Mouse (Mus musculus) forebrain, embryonic 11.5 days (tissue): ENCODE data around the gene Cript. TPM values are rescaled to one million over a fixed set of nuclear protein-coding genes. Genes with fewer than 3 reads are reported as not detected.
A peak's percentile ranks its signal among the peaks of the same experiment; 100 is the strongest.

ENCODE experiments used
- ATAC-seq: fragments of 200-750 bp; cut with Nextera tagmentation; replicated peaks from 2 replicates; pipeline ENCODE4 v1.8.0; 2017; ENCODE audit warnings: moderate TSS enrichment; ENCODE audit not compliant: low FRiP score
- DNase-seq: peaks from one replicate; pipeline ENCODE4 v3.0.0-alpha.2; 2017; ENCODE audit warnings: low spot score
- H3K27ac ChIP-seq: fragments of 300-500 bp; sonication (generic); 2 replicates; pipeline ENCODE4 v1.5.1; 2014; ENCODE audit warnings: low read depth, low read length
- H3K27me3 ChIP-seq: fragments of 300-500 bp; sonication (generic); 2 replicates; pipeline ENCODE4 v1.6.1; 2014; ENCODE audit warnings: mild to moderate bottlenecking, low read length, mixed read lengths; ENCODE audit not compliant: control insufficient read depth, insufficient read depth
- H3K36me3 ChIP-seq: fragments of 300-500 bp; sonication (generic); 2 replicates; pipeline ENCODE4 v1.6.1; 2014; ENCODE audit warnings: mild to moderate bottlenecking, low read length, moderate library complexity, mixed read lengths; ENCODE audit not compliant: control insufficient read depth, insufficient read depth
- H3K4me1 ChIP-seq: fragments of 300-500 bp; sonication (generic); replicated peaks from 2 replicates; pipeline ENCODE4 v1.6.1; 2014; ENCODE audit warnings: low read length, mixed read lengths; ENCODE audit not compliant: control insufficient read depth, insufficient read depth
- H3K4me2 ChIP-seq: fragments of 300-500 bp; sonication (generic); 2 replicates; pipeline ENCODE4 v1.6.1; 2014; ENCODE audit warnings: low read depth, mild to moderate bottlenecking, low read length, moderate library complexity, mixed read lengths; ENCODE audit not compliant: severe bottlenecking
- H3K4me3 ChIP-seq: fragments of 300-500 bp; sonication (generic); 2 replicates; pipeline ENCODE4 v1.5.1; 2014; ENCODE audit warnings: low read depth, low read length
- H3K9ac ChIP-seq: fragments of 300-500 bp; sonication (generic); 2 replicates; pipeline ENCODE4 v1.6.1; 2014; ENCODE audit warnings: low read length
- H3K9me3 ChIP-seq: fragments of 300-500 bp; sonication (generic); 2 replicates; pipeline ENCODE4 v1.6.1; 2016; ENCODE audit warnings: low read length, mixed read lengths; ENCODE audit not compliant: control insufficient read depth
- WGBS: fragments of 180-500 bp; shearing (Covaris S2); extraction: QIAGEN DNeasy Blood & Tissue Kit; methylation state at CpG from one replicate; pipeline ENCODE4 v1.1.7; 2014; 5-methylcytosine and 5-hydroxymethylcytosine counted together
- polyA plus RNA-seq: library from polyadenylated mRNA; unstranded; fragments of >200 nt; fragmentation: Nextera tagmentation; extraction: Ambion mirVana; gene quantifications from 2 replicates; pipeline ENCODE4 v1.2.1, GENCODE M21; 2014

The Cript gene
- polyA plus RNA-seq, 1 experiment from 2014 or later = 169 TPM

DNA sequence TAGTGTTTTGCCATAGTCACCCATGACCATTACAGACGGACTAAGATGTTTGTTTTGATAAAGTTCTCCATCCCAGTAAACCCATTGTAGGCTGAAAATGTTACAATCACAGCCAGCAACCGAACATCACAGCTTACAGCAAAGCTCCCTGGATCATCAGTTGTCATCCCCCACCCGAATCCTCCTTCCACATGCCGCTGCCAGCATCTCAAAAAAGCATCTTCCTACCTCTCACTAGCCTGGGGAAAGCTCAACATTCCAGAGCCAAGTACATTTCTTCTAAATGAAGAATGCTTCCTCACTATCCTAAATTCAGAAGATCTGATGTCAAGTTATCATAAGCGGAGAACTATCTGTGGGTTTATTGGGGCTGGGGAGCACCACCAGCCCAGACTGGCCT lies 13.1 kb downstream of the Cript start:
- 86% methylated on average over 5 of the region's 5 CpGs for WGBS
- no peak for DNase-seq
- Histone ChIP-seq H3K4me1 (no peaks in the 10 kb centered on the region), H3K9ac (no peak overlapping the region), H3K27ac (no peak overlapping the region), H3K36me3 (no peaks in the 10 kb centered on the region), H3K4me2 (no peak overlapping the region), H3K4me3 (no peak overlapping the region), H3K27me3 (no peaks in the 10 kb centered on the region), H3K9me3 (no peaks in the 10 kb centered on the region)
- ATAC-seq = no peak

DNA sequence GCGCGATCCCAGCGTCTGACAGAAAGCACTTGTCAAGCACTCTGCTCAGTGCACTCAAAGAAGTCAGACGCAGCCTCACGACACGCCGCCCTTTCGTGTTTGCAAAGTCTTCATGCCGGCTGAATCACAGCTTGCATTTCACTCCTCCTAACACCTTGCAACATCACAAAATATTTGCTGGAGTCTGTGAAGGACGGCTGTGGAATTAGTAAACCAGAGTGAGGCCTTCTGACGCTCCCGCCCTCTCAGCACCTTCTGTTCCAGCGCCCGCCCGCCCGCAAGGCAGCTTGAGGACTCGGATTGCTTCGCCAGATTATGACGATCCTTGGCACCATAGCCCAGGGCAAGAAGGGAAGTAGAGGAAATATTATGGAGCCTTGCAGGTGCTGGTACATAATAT lies 16.4 kb downstream of the Cript start:
- ATAC-seq = no peak
- no peak overlapping the region for H3K9ac ChIP-seq
- 80% methylated on average over 19 of the region's 19 CpGs for WGBS
- H3K4me2 ChIP-seq = no peak overlapping the region
- no peaks in the 10 kb centered on the region for H3K4me1 ChIP-seq
- H3K9me3 ChIP-seq = no peaks in the 10 kb centered on the region
- H3K4me3 ChIP-seq = no peak overlapping the region
- DNase-seq = no peak
- no peak overlapping the region for H3K27ac ChIP-seq
- H3K36me3 ChIP-seq = no peaks in the 10 kb centered on the region
- H3K27me3 ChIP-seq = no peaks in the 10 kb centered on the region

- Histone ChIP-seq H3K27ac (no peak overlapping the region), H3K9ac (no peak overlapping the region), H3K27me3 (no peaks in the 10 kb centered on the region), H3K9me3 (no peaks in the 10 kb centered on the region), H3K36me3 (no peaks in the 10 kb centered on the region), H3K4me1 (no peaks in the 10 kb centered on the region), H3K4me3 (no peak overlapping the region), H3K4me2 (no peak overlapping the region)
- peak; percentile 94 for DNase-seq
- ATAC-seq = peak; percentile 71
- WGBS = 3% methylated on average over 15 of the region's 15 CpGs
Measured at GRCm38 (mm10) chr17:87044364-87044763, 19.0 kb downstream of the Cript start.

- H3K4me2 ChIP-seq = no peak overlapping the region
- H3K4me3 ChIP-seq = no peak overlapping the region
- no peaks in the 10 kb centered on the region for H3K4me1 ChIP-seq
- H3K9ac ChIP-seq = no peak overlapping the region
- no peaks in the 10 kb centered on the region for H3K36me3 ChIP-seq
- WGBS = 80% methylated on average over 8 of the region's 8 CpGs
- H3K27me3 ChIP-seq = no peaks in the 10 kb centered on the region
- no peak for DNase-seq
- no peak overlapping the region for H3K27ac ChIP-seq
- peak; percentile 39; the same call in 1 of the 2 replicates for ATAC-seq
- no peaks in the 10 kb centered on the region for H3K9me3 ChIP-seq
Measured at GRCm38 (mm10) chr17:87044796-87045195, 19.4 kb downstream of the Cript start.

DNA sequence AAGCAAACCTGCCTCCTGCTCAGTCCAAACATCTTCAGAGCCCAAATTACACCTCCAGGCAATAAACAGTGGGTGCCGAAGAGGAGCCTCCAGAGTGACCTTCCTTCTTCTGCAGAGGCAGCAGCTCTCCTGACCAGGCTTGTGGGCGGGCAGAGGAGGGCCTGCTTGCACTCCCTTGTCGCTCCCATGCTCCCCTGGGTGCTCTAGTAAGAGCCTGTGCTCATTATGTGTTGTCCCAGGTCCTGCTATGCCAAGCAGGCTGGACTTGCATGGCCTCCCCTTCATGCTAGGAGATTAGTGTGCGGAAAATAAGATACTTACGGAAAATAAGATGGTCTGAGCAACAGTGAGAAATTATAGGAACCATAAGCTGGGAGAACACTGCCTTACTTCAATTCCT lies 24.3 kb downstream of the Cript start:
- ATAC-seq = no peak
- WGBS = 58% methylated on average over 5 of the region's 5 CpGs

DNA sequence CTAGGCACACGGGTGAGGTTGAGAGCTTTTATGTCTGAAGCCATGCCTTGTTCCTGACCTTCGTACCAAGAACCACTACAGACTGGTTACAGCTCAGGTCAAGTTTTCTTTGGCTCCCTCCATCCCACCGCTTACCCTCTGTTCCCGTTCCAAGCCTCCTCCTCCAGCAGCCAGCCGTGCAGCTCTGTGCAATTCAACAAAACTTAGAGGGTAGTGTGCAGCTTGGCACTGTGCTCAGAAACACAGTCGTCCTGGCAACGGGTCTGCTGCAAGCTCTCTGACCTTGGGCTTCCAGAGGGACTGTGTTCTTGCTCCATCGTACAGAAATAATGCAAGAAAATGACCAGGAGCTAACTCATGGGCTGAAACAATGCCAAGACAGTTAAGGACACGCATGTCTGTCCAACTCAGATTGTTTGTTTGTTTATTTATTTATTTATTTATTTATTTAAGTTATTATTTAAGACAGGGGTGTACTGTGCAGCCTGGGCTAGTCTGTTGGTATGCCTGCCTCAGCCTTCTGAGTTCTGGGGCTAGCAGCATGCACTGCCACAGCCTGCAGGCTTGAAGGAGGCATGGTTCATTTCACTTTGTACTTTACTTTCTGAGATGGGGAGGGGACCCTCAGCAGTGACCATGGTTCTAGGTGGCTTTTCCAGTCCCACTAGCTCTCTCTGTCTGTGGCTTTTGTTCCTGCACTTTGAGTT lies 25.3 kb downstream of the Cript start:
- H3K4me3 ChIP-seq = no peak overlapping the region
- no peak overlapping the region for H3K9ac ChIP-seq
- H3K4me1 ChIP-seq = no peaks in the 10 kb centered on the region
- H3K9me3 ChIP-seq = no peaks in the 10 kb centered on the region
- no peaks in the 10 kb centered on the region for H3K36me3 ChIP-seq
- no peak overlapping the region for H3K27ac ChIP-seq
- H3K27me3 ChIP-seq = no peaks in the 10 kb centered on the region
- peak; percentile 50 for DNase-seq
- H3K4me2 ChIP-seq = no peak overlapping the region
- 0 out of 2 replicates have a peak, but pooled peaks have one; percentile 27 for ATAC-seq
- WGBS = 62% methylated on average over 9 of the region's 9 CpGs

More for the DNA sequence above, 24.3 kb downstream of the Cript start:
- no peaks in the 10 kb centered on the region for H3K4me1 ChIP-seq
- no peaks in the 10 kb centered on the region for H3K27me3 ChIP-seq
- H3K4me3 ChIP-seq = no peak overlapping the region
- no peak overlapping the region for H3K4me2 ChIP-seq
- no peak overlapping the region for H3K27ac ChIP-seq
- no peak for DNase-seq
- H3K9me3 ChIP-seq = no peaks in the 10 kb centered on the region
- H3K9ac ChIP-seq = no peak overlapping the region
- no peaks in the 10 kb centered on the region for H3K36me3 ChIP-seq

- WGBS = 81% methylated on average over 1 of the region's 1 CpGs
- ATAC-seq = no peak
- Histone ChIP-seq H3K36me3 (no peaks in the 10 kb centered on the region), H3K4me1 (no peaks in the 10 kb centered on the region), H3K27ac (no peak overlapping the region), H3K27me3 (no peaks in the 10 kb centered on the region), H3K4me3 (no peak overlapping the region), H3K9me3 (no peaks in the 10 kb centered on the region), H3K4me2 (no peak overlapping the region), H3K9ac (no peak overlapping the region)
- DNase-seq = no peak
Measured at GRCm38 (mm10) chr17:87051652-87052051, 26.3 kb downstream of the Cript start.

DNA sequence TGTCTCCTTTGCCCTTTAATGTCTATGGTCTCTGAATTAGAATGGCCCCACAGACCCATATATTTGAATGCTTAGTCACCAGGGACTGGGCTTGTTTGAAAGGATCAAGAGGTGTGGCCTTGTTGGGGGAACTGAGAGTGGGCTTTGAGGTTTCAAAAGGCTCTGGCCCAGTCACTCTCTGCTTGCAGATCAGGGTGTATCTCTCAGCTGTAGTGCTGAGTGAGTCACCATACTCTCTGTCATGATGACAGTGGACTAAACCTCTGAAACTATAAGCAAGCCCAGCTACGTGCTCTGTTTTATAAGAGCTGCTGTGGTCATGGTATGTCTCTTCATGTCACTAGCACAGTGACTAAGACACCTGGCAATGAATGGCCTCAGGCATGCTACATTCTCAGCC lies 27.1 kb downstream of the Cript start:
- ATAC-seq (no peak), DNase-seq (no peak)
- H3K9me3 ChIP-seq = no peaks in the 10 kb centered on the region
- no peak overlapping the region for H3K4me3 ChIP-seq
- H3K9ac ChIP-seq = no peak overlapping the region
- 90% methylated on average over 1 of the region's 1 CpGs for WGBS
- no peaks in the 10 kb centered on the region for H3K36me3 ChIP-seq
- no peak overlapping the region for H3K27ac ChIP-seq
- no peaks in the 10 kb centered on the region for H3K27me3 ChIP-seq
- H3K4me2 ChIP-seq = no peak overlapping the region
- no peaks in the 10 kb centered on the region for H3K4me1 ChIP-seq

DNA sequence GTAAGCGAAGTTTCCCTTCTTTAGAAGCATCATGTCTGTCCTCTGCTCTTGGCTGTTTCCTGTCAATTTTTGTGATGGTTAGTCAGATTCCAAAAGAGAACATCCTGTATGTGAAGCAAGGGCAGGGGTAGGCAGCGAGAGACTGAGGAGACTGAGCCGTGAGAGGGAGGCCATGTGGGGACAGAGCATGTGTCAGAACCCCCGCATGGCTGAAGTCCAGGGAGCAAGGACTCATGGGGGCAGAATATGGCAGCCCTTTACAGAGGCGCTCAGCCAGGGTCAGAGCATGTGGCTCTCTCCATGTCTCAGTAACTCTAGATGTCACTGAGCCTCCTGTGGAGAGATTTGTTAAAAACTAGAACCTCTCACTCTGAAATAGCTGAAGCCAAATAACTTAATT lies 28.6 kb downstream of the Cript start:
- H3K36me3 ChIP-seq = no peaks in the 10 kb centered on the region
- no peak overlapping the region for H3K27ac ChIP-seq
- no peak for ATAC-seq
- no peaks in the 10 kb centered on the region for H3K4me1 ChIP-seq
- no peaks in the 10 kb centered on the region for H3K9me3 ChIP-seq
- H3K4me2 ChIP-seq = no peak overlapping the region
- no peak for DNase-seq
- no peak overlapping the region for H3K9ac ChIP-seq
- H3K27me3 ChIP-seq = no peaks in the 10 kb centered on the region
- WGBS = 77% methylated on average over 5 of the region's 5 CpGs
- H3K4me3 ChIP-seq = no peak overlapping the region
